1 mouse cellular context compared by ENCODE assay signal in the genomic region with DNA sequence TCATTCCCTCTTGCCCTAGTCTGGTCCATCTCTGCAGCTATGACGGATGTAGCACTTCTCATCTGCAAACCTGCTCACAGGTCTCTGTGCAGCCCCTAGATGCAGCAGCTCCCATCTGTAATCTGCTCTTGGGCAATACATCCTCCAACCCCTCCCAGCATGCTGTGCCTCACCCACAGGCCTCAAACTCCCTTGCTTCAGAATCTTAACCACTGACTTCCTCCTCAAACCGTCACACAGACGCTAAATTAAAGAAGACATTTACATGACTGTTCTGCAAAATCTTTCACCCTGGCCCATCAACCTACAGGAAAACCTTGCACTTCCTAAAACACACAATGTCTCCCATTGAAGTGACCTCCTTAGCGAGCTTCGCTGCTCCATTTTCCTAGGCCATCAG.
TF ChIP-seq lines count a peak whose summit lies in the region.

No protein-coding gene starts in this region.

TF ChIP-seq in MEL, 35 proteins besides CTCF, POLR2A, EP300 and RAD21 (continued from another document):
- TF ChIP-seq GATA1 (IDR thresholded peaks at IDR 0.05; ENCODE audit: low read depth, low read length) (no peak), ZNF384 (IDR thresholded peaks at IDR 0.05; ENCODE audit: low read depth, low read length) (no peak), POLR2AphosphoS2 (IDR thresholded peaks at IDR 0.05; ENCODE audit: low read length) (no peak), ZMIZ1 (IDR thresholded peaks at IDR 0.05; ENCODE audit: low read depth, low read length) (no peak), SMC3 (IDR thresholded peaks at IDR 0.05; ENCODE audit: low read depth, low read length) (no peak), KAT2A (conservative IDR thresholded peaks at IDR 0.05; ENCODE audit: low read depth, low read length) (no peak), TBP (IDR thresholded peaks at IDR 0.05; ENCODE audit: low read depth, low read length) (no peak), USF2 (IDR thresholded peaks at IDR 0.05; ENCODE audit: borderline replicate concordance in 1 of 2, insufficient read depth in 1 of 2, low read depth in 1 of 2, low read length in 2 of 2) (no peak), BHLHE40 (IDR thresholded peaks at IDR 0.05; ENCODE audit: borderline replicate concordance, low read depth, low read length) (no peak), NRF1 (IDR thresholded peaks at IDR 0.05; ENCODE audit: insufficient read depth, low read depth, low read length, poor library complexity, severe bottlenecking) (no peak), POLR2AphosphoS5 (IDR thresholded peaks at IDR 0.05; ENCODE audit: borderline replicate concordance, low read depth, low read length) (no peak), USF1 (IDR thresholded peaks at IDR 0.05; ENCODE audit: low read depth, low read length) (no peak), TCF12 (IDR thresholded peaks at IDR 0.05; ENCODE audit: low read depth, low read length) (no peak), CHD1 (IDR thresholded peaks at IDR 0.05; ENCODE audit: low read depth, low read length) (no peak), GABPA (IDR thresholded peaks at IDR 0.05; ENCODE audit: low read depth, low read length) (no peak), MXI1 (IDR thresholded peaks at IDR 0.05; ENCODE audit: low read depth, low read length) (peak; percentile 43; the same call in 1 of the 2 replicates), SIN3A (IDR thresholded peaks at IDR 0.05; ENCODE audit: low read length) (peak; percentile 60; the same call in 1 of the 2 replicates), MYB (IDR thresholded peaks at IDR 0.05; ENCODE audit: low read depth, low read length) (peak; percentile 51; the same call in 1 of the 2 replicates), JUND (IDR thresholded peaks at IDR 0.05; ENCODE audit: low read depth, low read length) (no peak)
TF ChIP-seq in MEL: peak in this region for 5.
